Mouse (Mus musculus): ENCODE data around the gene Nrxn3. TPM values are rescaled to one million over a fixed set of nuclear protein-coding genes. Genes with fewer than 3 reads are reported as not detected.

Nrxn3 gene
- polyA plus RNA-seq, 1 experiment from 2014 or later, result 6.3 TPM

DNA sequence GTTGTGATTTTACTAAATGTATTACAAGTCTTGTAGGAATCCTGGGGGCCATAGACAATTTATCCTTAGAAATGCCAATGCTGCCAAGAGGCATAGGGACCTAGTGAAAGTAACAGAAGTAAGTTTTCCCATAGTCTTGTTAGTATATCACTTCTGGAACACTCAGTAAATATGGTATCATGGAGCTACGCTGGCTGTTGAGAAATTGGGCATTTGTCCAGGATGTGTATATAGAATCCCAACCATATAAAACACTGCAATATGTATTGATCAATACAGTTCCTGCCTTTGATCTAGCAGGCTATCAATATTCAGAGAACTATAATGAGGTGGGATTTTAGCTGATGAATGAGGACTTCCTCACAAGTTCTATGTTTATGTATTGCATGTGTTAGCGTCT, 1107.3 kb downstream of the Nrxn3 start:
- Histone ChIP-seq H3K27me3 (ENCODE audit: control insufficient read depth, insufficient read depth, low read length) (no peaks in the 10 kb centered on the region), H3K9ac (replicated peaks; ENCODE audit: low read depth, low read length) (no peak overlapping the region), H3K4me2 (replicated peaks; ENCODE audit: low read depth, low read length) (no peak overlapping the region), H3K36me3 (ENCODE audit: control insufficient read depth, insufficient read depth, low read length) (no peaks in the 10 kb centered on the region), H3K4me3 (ENCODE audit: low read depth, low read length) (no peak overlapping the region), H3K27ac (ENCODE audit: low read length) (no peak overlapping the region), H3K9me3 (ENCODE audit: control insufficient read depth, low read depth, low read length) (no peaks in the 10 kb centered on the region), H3K4me1 (ENCODE audit: control insufficient read depth, insufficient read depth, low read length) (no peaks in the 10 kb centered on the region)
- 62% methylated on average over 2 of the region's 2 CpGs for WGBS
- no peak for ATAC-seq (ENCODE audit: insufficient number of reproducible peaks, insufficient read depth, low FRiP score, low read depth)

DNA sequence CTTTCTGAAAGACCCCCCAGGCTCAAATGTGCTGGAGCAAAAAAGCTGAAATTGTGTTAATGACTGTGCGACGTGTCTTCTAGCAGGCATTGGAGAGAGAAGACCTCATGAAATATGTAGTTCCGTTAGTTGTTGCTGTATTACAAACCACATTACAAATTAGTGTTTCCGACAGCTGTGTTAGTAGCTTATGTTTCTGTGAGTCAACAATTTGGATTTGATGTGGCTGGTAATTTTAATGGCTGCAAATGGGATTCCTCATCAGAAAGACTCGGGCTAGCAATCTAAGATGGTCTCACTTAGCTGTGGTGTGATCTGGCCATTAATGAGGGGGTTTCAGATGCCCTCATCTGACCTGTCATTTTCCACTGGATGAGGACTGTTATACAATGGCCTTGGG, 1107.7 kb downstream of the Nrxn3 start:
- H3K4me2 ChIP-seq (replicated peaks; ENCODE audit: low read depth, low read length), result no peak overlapping the region
- no peaks in the 10 kb centered on the region for H3K9me3 ChIP-seq (ENCODE audit: control insufficient read depth, low read depth, low read length)
- no peaks in the 10 kb centered on the region for H3K4me1 ChIP-seq (ENCODE audit: control insufficient read depth, insufficient read depth, low read length)
- H3K27ac ChIP-seq (ENCODE audit: low read length), result no peak overlapping the region
- no peak overlapping the region for H3K9ac ChIP-seq (replicated peaks; ENCODE audit: low read depth, low read length)
- no peak overlapping the region for H3K4me3 ChIP-seq (ENCODE audit: low read depth, low read length)
- whole genome bisulfite sequencing, result 78% methylated on average over 5 of the region's 5 CpGs
- H3K27me3 ChIP-seq (ENCODE audit: control insufficient read depth, insufficient read depth, low read length), result no peaks in the 10 kb centered on the region
- H3K36me3 ChIP-seq (ENCODE audit: control insufficient read depth, insufficient read depth, low read length), result no peaks in the 10 kb centered on the region
- ATAC-seq (ENCODE audit: insufficient number of reproducible peaks, insufficient read depth, low FRiP score, low read depth), result no peak

DNA sequence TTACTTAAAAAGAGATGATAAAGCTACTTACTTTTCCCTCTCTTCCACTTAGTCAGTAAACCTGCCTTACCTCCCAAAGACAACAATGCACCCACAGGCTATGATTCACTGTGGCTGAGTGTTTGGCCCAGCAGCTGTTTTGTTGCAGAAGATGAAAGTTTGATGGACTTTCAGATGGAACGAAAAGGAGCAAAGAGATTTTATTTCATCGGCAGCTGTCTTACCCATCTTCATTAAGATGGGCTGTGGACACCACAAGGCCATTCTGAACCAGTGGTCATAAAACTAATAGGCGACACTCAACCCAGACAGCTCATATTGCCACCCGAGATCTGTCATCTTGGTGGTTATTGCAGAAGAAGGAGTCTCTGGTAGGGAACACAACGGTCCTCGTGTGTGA, 1108.6 kb downstream of the Nrxn3 start:
- H3K9ac ChIP-seq (replicated peaks; ENCODE audit: low read depth, low read length), result no peak overlapping the region
- no peak overlapping the region for H3K4me2 ChIP-seq (replicated peaks; ENCODE audit: low read depth, low read length)
- no peaks in the 10 kb centered on the region for H3K4me1 ChIP-seq (ENCODE audit: control insufficient read depth, insufficient read depth, low read length)
- no peak overlapping the region for H3K27ac ChIP-seq (ENCODE audit: low read length)
- no peaks in the 10 kb centered on the region for H3K27me3 ChIP-seq (ENCODE audit: control insufficient read depth, insufficient read depth, low read length)
- WGBS, result 89% methylated on average over 6 of the region's 6 CpGs
- no peak for ATAC-seq (ENCODE audit: insufficient number of reproducible peaks, insufficient read depth, low FRiP score, low read depth)
- no peaks in the 10 kb centered on the region for H3K36me3 ChIP-seq (ENCODE audit: control insufficient read depth, insufficient read depth, low read length)
- no peak overlapping the region for H3K4me3 ChIP-seq (ENCODE audit: low read depth, low read length)
- no peaks in the 10 kb centered on the region for H3K9me3 ChIP-seq (ENCODE audit: control insufficient read depth, low read depth, low read length)

DNA sequence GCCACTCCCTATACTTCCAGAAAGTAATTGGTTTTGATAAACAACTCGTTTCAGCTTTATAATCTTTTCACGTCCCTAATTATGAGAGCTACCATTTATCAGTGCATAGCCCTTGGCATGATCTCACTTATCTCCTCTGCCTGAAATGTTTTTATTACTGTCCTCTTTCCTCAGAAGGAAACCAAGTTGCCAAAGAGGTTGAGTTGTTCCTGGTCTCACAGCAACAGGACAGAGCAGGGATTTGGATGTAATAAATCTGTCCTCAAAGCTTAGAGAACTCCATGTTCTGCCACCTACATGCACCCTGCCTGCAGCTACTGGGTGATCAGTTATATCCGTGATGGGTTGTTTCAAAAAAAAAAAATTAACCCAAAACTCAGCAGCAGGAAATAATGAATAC, 1113.6 kb downstream of the Nrxn3 start:
- no peak for ATAC-seq (ENCODE audit: insufficient number of reproducible peaks, insufficient read depth, low FRiP score, low read depth)
- WGBS, result 36% methylated on average over 3 of the region's 3 CpGs
- H3K4me1 ChIP-seq (ENCODE audit: control insufficient read depth, insufficient read depth, low read length), result no peaks in the 10 kb centered on the region
- no peak overlapping the region for H3K4me3 ChIP-seq (ENCODE audit: low read depth, low read length)
- H3K9ac ChIP-seq (replicated peaks; ENCODE audit: low read depth, low read length), result no peak overlapping the region
- no peaks in the 10 kb centered on the region for H3K9me3 ChIP-seq (ENCODE audit: control insufficient read depth, low read depth, low read length)
- no peak overlapping the region for H3K27ac ChIP-seq (ENCODE audit: low read length)
- H3K27me3 ChIP-seq (ENCODE audit: control insufficient read depth, insufficient read depth, low read length), result no peaks in the 10 kb centered on the region
- H3K4me2 ChIP-seq (replicated peaks; ENCODE audit: low read depth, low read length), result no peak overlapping the region
- H3K36me3 ChIP-seq (ENCODE audit: control insufficient read depth, insufficient read depth, low read length), result no peaks in the 10 kb centered on the region

DNA sequence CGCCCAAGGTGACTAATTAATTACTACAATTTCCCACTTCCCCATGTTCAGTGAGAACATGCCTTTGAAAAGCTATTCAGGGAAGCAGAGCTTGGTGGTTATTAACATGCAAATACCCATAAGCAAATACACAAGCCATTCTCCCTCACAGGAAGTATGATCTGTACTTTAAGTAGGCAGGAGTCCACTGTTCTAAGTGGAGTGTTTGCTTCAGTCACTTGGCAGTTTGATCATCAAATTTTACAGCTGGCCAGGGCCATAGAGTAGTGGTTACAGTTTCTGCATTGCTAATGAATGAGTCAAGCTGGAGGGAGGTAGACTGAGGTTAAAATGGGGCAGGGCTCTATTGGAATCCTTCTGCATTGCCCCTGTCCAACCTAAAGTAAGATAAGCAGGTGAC, 1120.2 kb downstream of the Nrxn3 start:
- no peak overlapping the region for H3K4me2 ChIP-seq (replicated peaks; ENCODE audit: low read depth, low read length)
- H3K27me3 ChIP-seq (ENCODE audit: control insufficient read depth, insufficient read depth, low read length), result no peaks in the 10 kb centered on the region
- H3K27ac ChIP-seq (ENCODE audit: low read length), result no peak overlapping the region
- no peak overlapping the region for H3K4me3 ChIP-seq (ENCODE audit: low read depth, low read length)
- no peak for ATAC-seq (ENCODE audit: insufficient number of reproducible peaks, insufficient read depth, low FRiP score, low read depth)
- H3K36me3 ChIP-seq (ENCODE audit: control insufficient read depth, insufficient read depth, low read length), result no peaks in the 10 kb centered on the region
- no peaks in the 10 kb centered on the region for H3K9me3 ChIP-seq (ENCODE audit: control insufficient read depth, low read depth, low read length)
- H3K9ac ChIP-seq (replicated peaks; ENCODE audit: low read depth, low read length), result no peak overlapping the region
- H3K4me1 ChIP-seq (ENCODE audit: control insufficient read depth, insufficient read depth, low read length), result no peaks in the 10 kb centered on the region
- 94% methylated on average over 1 of the region's 1 CpGs for WGBS

DNA sequence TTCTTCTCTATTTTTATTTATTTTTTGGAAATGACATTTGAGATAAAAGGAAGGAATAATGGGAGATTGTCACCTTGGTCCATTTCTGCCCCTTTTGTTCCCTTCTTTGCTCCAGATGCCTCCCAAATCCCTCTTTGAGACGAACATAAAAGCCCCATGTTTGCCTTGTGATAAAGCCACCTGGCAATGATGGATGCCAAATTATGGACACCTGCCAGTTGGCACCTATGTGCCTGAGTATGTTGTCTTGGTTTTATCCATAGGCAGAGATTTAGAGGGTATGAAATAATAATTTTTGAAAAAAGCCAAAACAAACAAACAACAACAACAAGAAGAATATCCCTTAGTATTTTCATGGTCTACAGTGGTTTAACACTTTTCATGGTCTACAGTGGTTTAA, 1125.4 kb downstream of the Nrxn3 start:
- no peaks in the 10 kb centered on the region for H3K9me3 ChIP-seq (ENCODE audit: control insufficient read depth, low read depth, low read length)

DNA sequence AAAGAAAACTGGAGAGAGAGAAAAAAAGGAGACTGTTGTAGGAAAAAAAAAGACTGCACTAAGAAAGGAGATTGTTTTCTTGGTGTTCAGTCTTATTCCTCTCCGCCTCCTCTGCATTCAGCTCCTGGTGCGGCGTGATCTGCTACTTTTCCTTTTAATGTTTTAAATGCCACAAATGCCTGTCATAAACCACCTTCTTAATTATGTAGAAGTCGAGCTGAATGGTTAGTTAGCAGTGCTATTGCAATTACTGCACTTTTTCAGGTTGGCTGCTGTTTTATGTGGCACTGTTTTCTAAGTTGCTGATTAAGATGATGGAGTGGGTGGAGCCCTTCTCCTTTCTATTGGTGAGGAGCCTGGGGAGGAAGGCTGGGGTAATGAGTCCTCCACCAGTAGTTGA, 1131.7 kb downstream of the Nrxn3 start:
- H3K9ac ChIP-seq (replicated peaks; ENCODE audit: low read depth, low read length), result no peak overlapping the region
- no peaks in the 10 kb centered on the region for H3K27me3 ChIP-seq (ENCODE audit: control insufficient read depth, insufficient read depth, low read length)
- H3K36me3 ChIP-seq (ENCODE audit: control insufficient read depth, insufficient read depth, low read length), result no peaks in the 10 kb centered on the region
- H3K4me2 ChIP-seq (replicated peaks; ENCODE audit: low read depth, low read length), result no peak overlapping the region
- no peak overlapping the region for H3K4me3 ChIP-seq (ENCODE audit: low read depth, low read length)
- no peak overlapping the region for H3K27ac ChIP-seq (ENCODE audit: low read length)
- no peaks in the 10 kb centered on the region for H3K4me1 ChIP-seq (ENCODE audit: control insufficient read depth, insufficient read depth, low read length)
- no peaks in the 10 kb centered on the region for H3K9me3 ChIP-seq (ENCODE audit: control insufficient read depth, low read depth, low read length)
- ATAC-seq (ENCODE audit: insufficient number of reproducible peaks, insufficient read depth, low FRiP score, low read depth), result no peak
- 68% methylated on average over 4 of the region's 4 CpGs for WGBS

More for the DNA sequence above, 1125.4 kb downstream of the Nrxn3 start:
- H3K36me3 ChIP-seq (ENCODE audit: control insufficient read depth, insufficient read depth, low read length), result no peaks in the 10 kb centered on the region
- WGBS, result 58% methylated on average over 1 of the region's 1 CpGs
- no peak overlapping the region for H3K9ac ChIP-seq (replicated peaks; ENCODE audit: low read depth, low read length)
- ATAC-seq (ENCODE audit: insufficient number of reproducible peaks, insufficient read depth, low FRiP score, low read depth), result no peak
- H3K27me3 ChIP-seq (ENCODE audit: control insufficient read depth, insufficient read depth, low read length), result no peaks in the 10 kb centered on the region
- H3K27ac ChIP-seq (ENCODE audit: low read length), result no peak overlapping the region
- H3K4me3 ChIP-seq (ENCODE audit: low read depth, low read length), result no peak overlapping the region
- no peaks in the 10 kb centered on the region for H3K4me1 ChIP-seq (ENCODE audit: control insufficient read depth, insufficient read depth, low read length)
- H3K4me2 ChIP-seq (replicated peaks; ENCODE audit: low read depth, low read length), result no peak overlapping the region

DNA sequence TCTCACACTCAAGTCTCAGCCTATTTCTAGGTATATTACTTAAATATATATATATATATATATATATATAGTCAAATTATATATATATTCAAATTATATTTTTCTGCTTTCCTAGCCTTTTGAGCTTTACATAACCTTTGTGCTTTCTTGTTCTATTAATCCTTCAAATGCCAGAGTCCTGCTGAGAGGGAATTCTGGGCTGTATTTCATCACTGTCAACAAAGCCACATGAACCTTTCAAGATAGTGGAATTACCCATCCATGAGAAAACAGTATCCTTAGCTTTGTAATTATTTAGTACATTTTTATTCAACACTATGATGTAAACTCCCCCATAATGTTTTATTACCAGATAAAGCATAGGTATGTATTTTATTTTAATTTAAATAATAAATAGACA, 1144.4 kb downstream of the Nrxn3 start:
- Histone ChIP-seq H3K4me2 (replicated peaks; ENCODE audit: low read depth, low read length) (no peak overlapping the region), H3K9me3 (ENCODE audit: control insufficient read depth, low read depth, low read length) (no peaks in the 10 kb centered on the region), H3K4me3 (ENCODE audit: low read depth, low read length) (no peak overlapping the region), H3K4me1 (ENCODE audit: control insufficient read depth, insufficient read depth, low read length) (no peaks in the 10 kb centered on the region), H3K27me3 (ENCODE audit: control insufficient read depth, insufficient read depth, low read length) (no peaks in the 10 kb centered on the region), H3K9ac (replicated peaks; ENCODE audit: low read depth, low read length) (no peak overlapping the region), H3K36me3 (ENCODE audit: control insufficient read depth, insufficient read depth, low read length) (no peaks in the 10 kb centered on the region), H3K27ac (ENCODE audit: low read length) (no peak overlapping the region)
- no peak for ATAC-seq (ENCODE audit: insufficient number of reproducible peaks, insufficient read depth, low FRiP score, low read depth)

DNA sequence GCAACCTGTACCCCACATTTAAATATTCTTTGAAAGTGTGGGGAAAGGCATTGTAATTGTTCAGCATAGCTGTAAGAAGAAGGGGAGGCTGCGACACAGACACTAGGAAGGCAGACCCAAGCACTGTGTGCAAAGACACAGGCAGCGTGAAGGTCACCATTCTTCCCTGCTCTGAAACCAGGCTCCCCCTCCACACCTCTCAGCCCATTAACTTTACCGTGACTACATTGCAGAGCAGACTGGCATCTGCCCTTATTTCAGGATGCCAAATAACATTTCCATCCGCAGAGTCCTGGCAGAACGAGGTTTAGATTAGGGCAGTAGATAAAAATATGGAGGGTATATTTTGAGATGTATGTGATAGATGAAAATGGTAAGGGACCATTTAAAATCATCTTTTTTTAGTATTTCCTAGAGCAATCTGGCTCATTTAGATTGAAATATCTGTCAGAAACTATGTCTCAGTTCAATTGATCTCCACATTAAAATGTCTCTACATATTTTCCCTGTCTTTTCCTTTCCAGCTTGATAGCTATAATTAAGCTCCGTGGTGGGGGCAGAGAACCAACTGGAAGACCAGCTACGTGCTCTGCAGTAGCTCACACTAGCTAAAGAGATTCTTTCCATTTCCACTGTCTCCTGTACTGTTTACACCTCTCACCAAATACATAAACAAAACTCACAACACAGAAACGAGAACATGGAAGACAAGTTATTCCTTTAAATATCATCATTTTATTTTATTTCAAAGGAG, 1160.1 kb downstream of the Nrxn3 start:
- Histone ChIP-seq H3K9ac (replicated peaks; ENCODE audit: low read depth, low read length) (no peak overlapping the region), H3K36me3 (ENCODE audit: control insufficient read depth, insufficient read depth, low read length) (no peaks in the 10 kb centered on the region), H3K4me2 (replicated peaks; ENCODE audit: low read depth, low read length) (no peak overlapping the region), H3K4me3 (ENCODE audit: low read depth, low read length) (no peak overlapping the region), H3K27me3 (ENCODE audit: control insufficient read depth, insufficient read depth, low read length) (no peaks in the 10 kb centered on the region), H3K27ac (ENCODE audit: low read length) (no peak overlapping the region), H3K4me1 (ENCODE audit: control insufficient read depth, insufficient read depth, low read length) (no peaks in the 10 kb centered on the region), H3K9me3 (ENCODE audit: control insufficient read depth, low read depth, low read length) (no peaks in the 10 kb centered on the region)
- ATAC-seq (ENCODE audit: insufficient number of reproducible peaks, insufficient read depth, low FRiP score, low read depth), result no peak
- WGBS, result 64% methylated on average over 8 of the region's 8 CpGs
